Mouse (Mus musculus) adrenal gland, adult 8-10 months (tissue): ENCODE results near the gene Hacl1. TPM values are rescaled to one million over a fixed set of nuclear protein-coding genes. Genes with fewer than 3 reads are reported as not detected.

Experiments used
- DNase-seq: peaks from one replicate; pipeline ENCODE4 v3.0.0; 2022
- total RNA-seq, 4 experiments: library from RNA; stranded (reverse); gene quantifications; 2 replicates each; pipeline ENCODE4 v1.2.4; 2022

The Hacl1 gene
- total RNA-seq: 10 to 100 TPM; 30.2 to 50.3 (median 41.6) TPM

- DNase-seq: peak; percentile 88
Observed at GRCm38 (mm10) chr14:31640890-31641505, at the start of gene Hacl1, which contains the start of gene Btd. Gene Hacl1, minus strand, starts transcription at chr14:31641286. Gene Btd, plus strand, starts transcription at chr14:31641028.

- DNase-seq: no peak
Observed at GRCm38 (mm10) chr14:31686231-31686630, 45.1 kb upstream of the Hacl1 start.

- no peak for DNase-seq
Observed at GRCm38 (mm10) chr14:31685680-31686079, 44.6 kb upstream of the Hacl1 start.

GRCm38 (mm10) chr14:31684343-31685040, 43.4 kb upstream of the Hacl1 start:
- no peak for DNase-seq

GRCm38 (mm10) chr14:31683610-31684009, 42.5 kb upstream of the Hacl1 start:
- DNase-seq: no peak

- DNase-seq: no peak
Observed at GRCm38 (mm10) chr14:31681931-31682555, 41.0 kb upstream of the Hacl1 start.

GRCm38 (mm10) chr14:31681291-31681690, 40.2 kb upstream of the Hacl1 start:
- DNase-seq: no peak

DNA sequence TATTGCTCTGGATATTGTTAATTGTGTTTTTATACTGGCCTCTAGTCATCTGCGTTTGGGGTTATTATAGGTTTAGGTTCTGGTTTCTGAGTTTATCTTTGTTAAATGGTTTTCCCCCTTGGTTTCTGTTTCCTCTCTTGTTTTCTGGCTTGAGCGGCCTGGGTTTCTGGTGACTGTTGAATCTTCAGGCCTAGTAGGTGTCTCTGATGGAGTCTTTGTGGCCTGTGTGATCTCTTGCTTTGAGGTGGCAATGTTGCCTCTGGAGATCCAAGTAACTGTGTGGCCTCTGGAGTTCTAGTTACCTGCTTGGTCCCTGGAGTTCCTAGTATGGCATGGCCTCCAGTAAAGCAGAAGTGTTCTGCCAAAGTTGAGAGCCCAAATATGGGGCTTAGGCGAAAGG, 39.6 kb upstream of the Hacl1 start:
- DNase-seq: no peak

- DNase-seq: no peak
Observed at GRCm38 (mm10) chr14:31671635-31672320, 30.7 kb upstream of the Hacl1 start.

GRCm38 (mm10) chr14:31669642-31670490, 28.8 kb upstream of the Hacl1 start:
- DNase-seq: no peak

DNA sequence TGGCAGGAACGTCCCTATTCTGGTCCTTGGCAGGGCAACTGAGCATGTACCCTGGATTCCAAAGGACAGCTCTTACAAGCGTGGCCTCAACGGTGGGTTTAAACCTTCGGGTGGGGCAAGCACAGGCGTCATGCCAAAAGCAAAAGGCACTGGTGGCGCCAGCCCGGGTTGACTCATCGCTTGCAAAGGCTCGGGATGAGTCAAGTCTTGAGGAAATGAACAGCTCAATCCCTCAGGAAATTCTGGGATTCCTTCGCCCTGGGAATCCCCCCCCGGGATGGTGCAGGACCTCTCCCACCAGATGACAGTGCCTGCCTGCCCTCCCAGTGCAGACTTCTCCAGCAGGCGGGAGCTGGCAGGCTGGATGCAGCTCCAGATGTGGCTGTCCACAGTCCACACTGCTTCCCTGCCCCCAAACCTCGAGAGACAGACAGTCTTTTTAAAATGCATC, 28.1 kb upstream of the Hacl1 start:
- peak; percentile 84 for DNase-seq

DNA sequence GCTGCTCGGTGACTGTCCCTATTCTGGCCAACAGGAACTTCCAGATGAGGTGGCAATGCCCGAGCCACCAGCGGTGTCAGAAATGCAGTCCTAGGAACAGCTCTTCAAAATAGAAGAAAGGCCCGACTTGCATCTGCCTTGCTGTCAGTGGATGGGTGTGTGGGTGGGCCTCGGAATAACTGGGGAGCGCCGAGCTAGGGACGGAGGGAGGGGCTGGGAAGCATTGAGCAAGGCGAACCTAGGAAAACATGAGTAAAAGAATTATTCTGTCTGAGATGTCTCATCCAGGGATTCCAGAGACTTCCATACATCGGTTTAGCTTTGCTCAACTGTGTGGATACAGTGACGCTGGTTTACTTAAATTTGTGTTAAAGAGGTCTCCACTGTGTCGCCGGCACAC, 27.2 kb upstream of the Hacl1 start:
- no peak for DNase-seq

- DNase-seq: no peak
Observed at GRCm38 (mm10) chr14:31667741-31668140, 26.7 kb upstream of the Hacl1 start.

- DNase-seq: no peak
Observed at GRCm38 (mm10) chr14:31666931-31667705, 26.0 kb upstream of the Hacl1 start.

DNA sequence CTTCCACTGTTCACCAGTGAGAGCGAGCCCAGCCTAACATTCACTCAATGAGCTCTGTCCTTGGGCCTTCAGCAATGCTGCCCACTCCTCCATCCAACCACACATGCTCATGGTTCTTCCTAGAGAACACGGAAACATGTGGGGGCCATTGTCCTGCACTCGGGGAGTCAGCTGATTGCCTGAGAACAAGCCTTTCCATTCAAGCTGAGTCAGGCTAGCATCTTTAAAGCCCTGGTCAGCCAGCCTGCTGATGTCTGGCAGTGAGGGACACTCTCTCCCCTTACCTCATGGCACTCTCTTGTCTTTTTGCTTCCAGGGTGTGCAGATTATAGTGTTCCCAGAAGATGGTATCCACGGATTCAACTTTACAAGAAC, 24.5 kb upstream of the Hacl1 start:
- DNase-seq: no peak

- DNase-seq: no peak
Observed at GRCm38 (mm10) chr14:31664903-31665565, 23.9 kb upstream of the Hacl1 start.

DNA sequence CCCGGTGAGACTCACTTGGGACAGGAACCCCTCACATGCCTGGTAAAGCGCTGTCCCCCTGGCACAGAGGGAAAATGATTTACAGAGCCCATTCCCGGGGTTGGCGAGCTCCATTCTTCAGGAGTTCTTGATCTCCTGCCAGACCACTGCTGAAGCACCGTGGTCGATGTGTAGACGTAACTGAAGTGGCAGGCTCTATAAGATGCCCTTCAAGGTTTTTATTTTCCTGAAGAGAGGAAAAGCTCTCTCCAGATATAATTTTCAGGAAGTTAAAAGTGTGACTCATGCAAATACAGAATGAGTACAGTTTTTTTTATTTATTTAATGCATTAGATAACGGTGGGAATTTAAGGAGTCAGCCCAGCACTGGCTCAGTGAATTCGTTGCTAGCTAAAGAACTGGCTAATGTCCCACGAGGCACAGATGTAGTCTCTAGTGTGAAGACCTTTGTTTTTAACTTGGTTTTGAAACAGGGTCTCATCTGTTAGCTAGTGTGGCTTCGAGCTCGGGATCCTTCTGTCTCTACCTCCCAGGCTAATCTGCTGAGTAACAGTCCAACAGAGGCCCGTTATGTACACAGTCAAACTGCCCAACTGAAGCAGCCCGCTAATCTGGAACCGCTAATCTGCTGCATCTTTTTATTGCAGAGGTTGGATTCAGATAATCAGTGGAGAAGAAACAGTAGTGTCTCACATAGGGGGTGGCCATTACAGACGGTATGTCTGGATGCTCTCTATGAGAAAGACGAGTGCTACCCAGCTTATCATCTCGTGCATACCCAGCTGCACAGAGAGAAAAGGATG, 23.2 kb upstream of the Hacl1 start:
- DNase-seq: no peak

DNA sequence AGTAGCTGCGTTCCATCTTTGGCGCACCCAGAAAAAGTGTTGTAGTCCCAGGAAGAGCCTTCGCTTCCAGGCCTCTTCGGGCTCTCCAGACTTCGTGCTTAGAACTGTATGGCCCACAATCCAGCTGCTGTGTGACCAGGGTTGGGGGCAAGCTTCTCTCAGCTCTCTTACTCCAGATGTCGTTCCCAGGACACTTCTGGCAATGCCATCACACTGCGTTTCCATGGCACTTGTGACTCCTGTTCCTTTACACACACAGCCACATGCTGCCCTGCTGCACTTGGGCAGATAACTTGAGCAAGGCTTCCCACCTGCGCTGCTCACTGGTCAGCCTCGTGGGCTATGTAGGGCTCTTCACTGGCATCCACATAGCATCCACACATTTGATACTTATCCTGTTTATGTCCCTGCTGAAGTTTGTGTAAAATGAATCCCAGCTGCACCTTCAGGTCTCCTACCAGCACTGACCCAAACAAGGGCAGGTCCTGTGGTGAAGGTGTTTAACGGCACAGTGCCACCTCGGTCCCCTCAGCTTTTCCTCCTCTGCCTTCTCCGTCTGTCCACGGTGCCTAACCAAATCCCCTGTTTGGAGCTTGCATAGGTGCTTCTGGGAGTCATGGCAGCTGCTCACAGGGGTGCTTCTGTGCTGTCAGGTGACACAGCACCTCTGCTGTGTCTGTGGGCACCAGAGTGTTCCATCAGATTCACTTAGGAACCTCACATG, 22.5 kb upstream of the Hacl1 start:
- no peak for DNase-seq

DNA sequence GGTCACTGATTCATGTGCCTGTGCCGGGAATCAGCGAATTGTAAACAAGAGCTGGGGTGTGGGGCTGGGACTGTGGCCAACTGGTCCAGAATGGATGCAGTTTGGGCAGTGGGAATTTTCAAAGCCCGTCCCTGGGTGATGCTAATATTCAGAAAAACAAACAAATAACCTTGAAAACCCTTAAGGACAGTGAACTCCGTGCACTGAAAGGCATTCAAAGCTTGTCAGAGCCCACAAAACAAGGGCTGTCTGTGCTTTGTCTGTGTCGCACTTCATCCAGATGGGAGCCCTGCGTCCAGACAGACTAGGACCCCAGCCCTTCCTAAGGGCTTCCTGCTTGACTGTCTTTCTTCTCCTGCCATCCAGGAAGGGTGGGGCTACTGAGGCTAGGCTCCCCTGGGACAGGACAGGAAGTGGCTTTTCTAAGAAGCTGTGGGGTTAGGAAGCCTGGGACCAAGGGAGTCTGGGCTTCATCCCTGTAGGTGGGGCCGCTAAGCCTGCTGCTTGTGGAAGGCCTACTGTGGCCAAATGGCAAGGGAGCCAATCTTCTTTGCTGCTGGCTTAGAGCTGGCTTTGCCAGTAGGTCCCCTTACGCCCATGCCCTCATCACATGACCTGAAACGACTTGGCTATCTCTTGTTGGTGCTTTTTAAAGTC, 21.6 kb upstream of the Hacl1 start:
- peak; percentile 64 for DNase-seq
